Mouse (Mus musculus): Measurements from ENCODE around the gene Pibf1.

The Pibf1 gene

GRCm38 (mm10) chr14:99274056-99274455, 174.8 kb downstream of the Pibf1 start:
- no peak for DNase-seq

GRCm38 (mm10) chr14:99275827-99276226, 176.6 kb downstream of the Pibf1 start:
- no peak for DNase-seq

GRCm38 (mm10) chr14:99278312-99278711, 179.1 kb downstream of the Pibf1 start:
- DNase-seq, result no peak

- DNase-seq, result no peak
Measured at GRCm38 (mm10) chr14:99278763-99279486, 179.7 kb downstream of the Pibf1 start.

- DNase-seq, result no peak
Measured at GRCm38 (mm10) chr14:99280399-99280798, 181.2 kb downstream of the Pibf1 start.

- no peak for DNase-seq
Measured at GRCm38 (mm10) chr14:99280825-99281433, 181.7 kb downstream of the Pibf1 start.

GRCm38 (mm10) chr14:99285486-99285885, 186.3 kb downstream of the Pibf1 start:
- DNase-seq, result no peak

GRCm38 (mm10) chr14:99292176-99292575, 193.0 kb downstream of the Pibf1 start:
- DNase-seq, result no peak

GRCm38 (mm10) chr14:99294424-99294823, 195.2 kb downstream of the Pibf1 start:
- no peak for DNase-seq

GRCm38 (mm10) chr14:99295606-99296341, 196.6 kb downstream of the Pibf1 start:
- no peak for DNase-seq

- DNase-seq, result peak; percentile 79 to 85
Measured at GRCm38 (mm10) chr14:99298385-99299021, 199.3 kb downstream of the Pibf1 start, which contains the start of gene Klf5. Gene Klf5 (plus strand): TSS chr14:99298691.

- DNase-seq, result peak; percentile 27 to 37
Measured at GRCm38 (mm10) chr14:99299022-99299481, 199.8 kb downstream of the Pibf1 start.

- no peak for DNase-seq
Measured at GRCm38 (mm10) chr14:99299701-99300191, 200.5 kb downstream of the Pibf1 start.

- no peak for DNase-seq
Measured at GRCm38 (mm10) chr14:99301472-99301871, 202.2 kb downstream of the Pibf1 start.
